Mouse (Mus musculus) neural tube, embryonic 15.5 days (tissue): ENCODE results near the gene Col18a1. TPM values are rescaled to one million over a fixed set of nuclear protein-coding genes. Genes with fewer than 3 reads are reported as not detected.

Experiments used
- ATAC-seq: fragments of 200-750 bp; cut with Nextera tagmentation; 2 replicates; pipeline ENCODE4 v1.8.0; 2017; ENCODE audit warnings: mild to moderate bottlenecking, moderate TSS enrichment, moderate library complexity; ENCODE audit not compliant: low FRiP score
- H3K27ac ChIP-seq: fragments of 300-500 bp; sonication (generic); replicated peaks from 2 replicates; pipeline ENCODE4 v1.5.1; 2015; ENCODE audit warnings: mild to moderate bottlenecking, inconsistent platforms
- H3K27me3 ChIP-seq: fragments of 300-500 bp; sonication (generic); replicated peaks from 2 replicates; pipeline ENCODE4 v1.6.1; 2015; ENCODE audit warnings: inconsistent platforms
- H3K36me3 ChIP-seq: fragments of 300-500 bp; sonication (generic); 2 replicates; pipeline ENCODE4 v1.6.1; 2015; ENCODE audit warnings: inconsistent platforms
- H3K4me1 ChIP-seq: fragments of 300-500 bp; sonication (generic); 2 replicates; pipeline ENCODE4 v1.6.1; 2015; ENCODE audit warnings: inconsistent platforms
- H3K4me2 ChIP-seq: fragments of 300-500 bp; sonication (generic); 2 replicates; pipeline ENCODE4 v1.6.1; 2015; ENCODE audit warnings: inconsistent platforms, mild to moderate bottlenecking, moderate library complexity
- H3K4me3 ChIP-seq: fragments of 300-500 bp; sonication (generic); replicated peaks from 2 replicates; pipeline ENCODE4 v1.5.1; 2015; ENCODE audit warnings: mild to moderate bottlenecking, inconsistent platforms
- H3K9ac ChIP-seq: fragments of 300-500 bp; sonication (generic); replicated peaks from 2 replicates; pipeline ENCODE4 v1.6.1; 2015; ENCODE audit warnings: mild to moderate bottlenecking, inconsistent platforms
- H3K9me3 ChIP-seq: fragments of 300-500 bp; sonication (generic); replicated peaks from 2 replicates; pipeline ENCODE4 v1.6.1; 2016; ENCODE audit warnings: inconsistent platforms
- WGBS: fragments of 180-500 bp; shearing (Covaris S2); methylation state at CpG from one replicate; pipeline ENCODE4 v1.1.7; 2015; ENCODE audit warnings: mixed read lengths; 5-methylcytosine and 5-hydroxymethylcytosine counted together
- polyA plus RNA-seq: library from polyadenylated mRNA; unstranded; fragments of >200 nt; fragmentation: Nextera tagmentation; extraction: Ambion mirVana; gene quantifications from 2 replicates; pipeline ENCODE4 v1.2.1, GENCODE M21; 2015

Gene Col18a1
- polyA plus RNA-seq = 37.5 and 48.2 TPM in 2 replicates

DNA sequence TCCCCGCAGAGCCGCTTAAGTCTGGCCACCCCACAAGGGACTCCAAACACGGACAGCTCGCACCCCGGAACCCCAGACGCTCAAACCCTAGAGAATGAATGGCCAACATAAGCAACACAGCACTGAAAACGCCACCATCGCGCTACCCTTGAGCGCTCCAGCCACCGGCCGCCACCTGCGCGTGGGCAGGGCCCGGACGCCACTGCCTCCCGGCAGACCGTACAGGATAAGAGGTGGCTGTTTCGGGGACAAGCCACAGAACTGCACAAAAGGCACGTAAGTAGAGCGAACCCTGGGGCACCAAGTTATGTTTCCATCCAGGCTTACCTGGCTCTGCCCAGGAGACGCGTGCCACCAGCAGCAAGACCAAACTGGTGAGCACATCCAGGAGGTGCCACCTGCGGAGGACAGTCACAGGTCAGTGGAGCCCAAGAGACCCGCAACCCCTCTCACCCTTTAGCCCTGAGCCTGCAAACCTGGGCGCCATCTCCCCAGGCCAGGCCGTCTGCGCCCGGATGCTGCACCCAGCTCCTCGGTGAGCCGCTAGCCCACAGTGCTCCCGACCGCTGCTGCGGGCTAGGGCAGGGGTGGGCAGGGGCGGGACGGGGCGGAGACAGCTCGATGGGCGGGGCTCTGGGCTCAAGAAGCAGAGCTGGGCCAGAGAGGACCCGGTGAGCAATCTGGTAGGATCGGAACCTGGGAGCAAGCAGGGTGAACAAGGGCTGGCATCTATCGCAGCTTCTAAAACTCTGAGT is at the start of gene Col18a1:
Gene Col18a1 (minus strand): TSS at position 586 of the 755 bp plus-strand sequence.
- Histone ChIP-seq H3K9me3 (no peaks in the 10 kb centered on the region), H3K27ac (no peak within 1 kb of the TSS), H3K9ac (peak within 1 kb of the TSS; percentile 3), H3K36me3 (no peaks in the 10 kb centered on the region), H3K4me1 (peaks cover 22% of the 10 kb centered on the region), H3K27me3 (peaks cover 27% of the 10 kb centered on the region), H3K4me3 (peak within 1 kb of the TSS; percentile 43), H3K4me2 (peak within 1 kb of the TSS; percentile 92)
- under 1% methylated on average over 42 of the region's 42 CpGs for WGBS
- peak; percentile 53; the same call in 1 of the 2 replicates for ATAC-seq

DNA sequence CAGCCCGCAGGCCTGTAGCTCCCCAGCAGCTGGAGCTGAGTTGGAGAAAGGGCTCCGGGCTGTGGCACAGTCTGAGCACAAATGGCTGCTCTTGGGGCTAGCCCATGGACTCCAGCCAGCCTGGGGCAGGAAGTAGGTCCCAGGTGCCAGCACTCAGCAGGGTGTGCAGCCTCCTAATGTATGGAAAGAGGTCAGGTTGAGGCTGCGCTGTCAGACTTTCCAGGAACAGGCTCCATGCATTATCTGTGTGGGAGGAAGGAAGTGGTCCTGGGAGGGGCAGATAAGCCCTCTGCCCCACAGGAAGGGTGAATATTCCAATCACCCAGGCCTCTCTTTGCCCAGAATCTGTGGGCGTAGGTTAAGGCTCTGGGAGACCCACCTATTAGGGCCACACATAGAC is 49.3 kb upstream of the Col18a1 start:
- no peak overlapping the region for H3K4me2 ChIP-seq
- H3K9ac ChIP-seq = no peak overlapping the region
- 69% methylated on average over 4 of the region's 4 CpGs for WGBS
- no peaks in the 10 kb centered on the region for H3K9me3 ChIP-seq
- H3K27me3 ChIP-seq = no peaks in the 10 kb centered on the region
- peak overlapping the region; percentile 25; the same call in 1 of the 2 replicates for H3K27ac ChIP-seq
- H3K4me1 ChIP-seq = peaks cover 10% of the 10 kb centered on the region
- no peak for ATAC-seq
- H3K4me3 ChIP-seq = no peak overlapping the region
- H3K36me3 ChIP-seq = no peaks in the 10 kb centered on the region

DNA sequence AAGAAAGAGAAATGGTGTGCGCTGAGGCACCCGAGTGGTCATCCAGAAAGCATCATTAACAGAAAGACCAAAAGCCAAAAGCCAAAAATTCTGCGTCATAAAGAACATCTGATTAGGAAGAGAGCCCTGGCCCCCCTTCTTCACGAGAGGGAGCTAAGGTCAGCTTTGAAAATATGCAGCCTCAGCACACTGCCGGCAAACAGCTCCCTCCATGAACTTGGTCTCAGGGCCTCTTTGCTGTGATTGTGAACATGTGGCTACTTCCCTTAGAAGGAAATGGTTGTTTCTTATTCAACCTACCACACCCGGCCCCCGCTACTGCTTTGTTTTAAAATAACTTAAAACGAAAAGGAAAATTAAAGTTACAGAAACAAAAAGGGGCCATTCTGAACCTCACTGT is 48.2 kb upstream of the Col18a1 start:
- Histone ChIP-seq H3K9ac (no peak overlapping the region), H3K36me3 (no peaks in the 10 kb centered on the region), H3K27ac (no peak overlapping the region), H3K27me3 (no peaks in the 10 kb centered on the region), H3K4me2 (no peak overlapping the region), H3K4me1 (peaks cover 10% of the 10 kb centered on the region), H3K9me3 (no peaks in the 10 kb centered on the region), H3K4me3 (no peak overlapping the region)
- no peak for ATAC-seq
- WGBS = 74% methylated on average over 8 of the region's 8 CpGs

DNA sequence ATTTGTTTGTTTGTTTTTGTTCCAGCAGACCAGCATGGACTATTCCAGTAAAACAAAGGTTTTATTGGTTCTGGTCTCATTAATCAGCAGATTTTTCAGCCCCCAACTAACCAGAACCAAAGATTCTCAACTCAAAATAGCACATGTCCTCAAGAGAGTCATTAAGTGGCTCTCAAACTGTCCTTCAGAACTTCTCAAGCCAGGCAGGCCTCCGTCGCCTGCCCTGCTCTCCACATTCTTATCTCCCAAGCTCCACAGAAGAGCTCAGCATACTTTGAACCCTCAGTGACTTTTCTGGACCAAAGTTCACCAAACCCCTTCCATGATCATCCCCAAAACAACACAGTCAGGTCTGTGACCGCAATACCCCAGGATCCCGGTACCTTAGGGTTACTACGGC is 47.1 kb upstream of the Col18a1 start:
- no peaks in the 10 kb centered on the region for H3K9me3 ChIP-seq
- no peak overlapping the region for H3K4me2 ChIP-seq
- H3K27ac ChIP-seq = no peak overlapping the region
- no peak overlapping the region for H3K4me3 ChIP-seq
- H3K9ac ChIP-seq = no peak overlapping the region
- no peaks in the 10 kb centered on the region for H3K36me3 ChIP-seq
- H3K4me1 ChIP-seq = peaks cover 10% of the 10 kb centered on the region
- whole genome bisulfite sequencing = 93% methylated on average over 5 of the region's 5 CpGs
- H3K27me3 ChIP-seq = no peaks in the 10 kb centered on the region
- no peak for ATAC-seq

DNA sequence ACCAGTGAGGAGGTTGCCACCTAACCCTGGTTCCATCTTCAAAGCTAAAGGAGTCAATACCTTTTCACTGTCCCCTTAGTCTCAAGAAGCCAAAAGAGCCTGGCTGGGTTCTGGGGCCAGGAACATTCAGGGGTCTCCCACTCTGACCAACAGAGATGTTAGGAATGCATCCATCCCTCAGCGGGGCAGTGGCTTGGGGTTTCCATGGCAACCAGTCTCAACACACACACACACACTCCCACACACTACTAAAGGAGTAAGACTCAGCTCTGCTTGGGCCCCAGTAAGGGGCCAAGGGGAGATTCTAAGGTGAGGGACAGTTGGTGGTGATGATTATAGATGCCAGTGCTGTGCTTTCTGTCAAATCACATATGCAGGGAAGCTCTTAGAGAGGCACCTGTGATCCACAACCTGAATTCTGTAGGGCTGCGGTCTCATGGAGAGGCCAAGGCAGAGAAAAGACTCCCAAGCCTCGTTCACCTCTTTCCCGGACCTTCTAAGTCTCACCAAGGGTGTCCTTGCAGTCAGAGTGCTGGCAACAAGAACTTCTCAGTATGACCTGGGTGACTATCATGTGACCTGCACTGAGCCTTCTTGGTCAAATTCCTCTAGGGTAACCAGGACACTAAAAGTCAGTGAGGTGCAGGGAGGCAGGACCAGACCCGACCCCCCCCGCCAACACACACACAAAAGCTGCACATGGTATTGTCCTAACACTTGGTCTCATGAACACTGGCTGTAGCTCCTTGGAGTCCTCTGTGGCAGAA is 46.2 kb upstream of the Col18a1 start:
- no peak for ATAC-seq

DNA sequence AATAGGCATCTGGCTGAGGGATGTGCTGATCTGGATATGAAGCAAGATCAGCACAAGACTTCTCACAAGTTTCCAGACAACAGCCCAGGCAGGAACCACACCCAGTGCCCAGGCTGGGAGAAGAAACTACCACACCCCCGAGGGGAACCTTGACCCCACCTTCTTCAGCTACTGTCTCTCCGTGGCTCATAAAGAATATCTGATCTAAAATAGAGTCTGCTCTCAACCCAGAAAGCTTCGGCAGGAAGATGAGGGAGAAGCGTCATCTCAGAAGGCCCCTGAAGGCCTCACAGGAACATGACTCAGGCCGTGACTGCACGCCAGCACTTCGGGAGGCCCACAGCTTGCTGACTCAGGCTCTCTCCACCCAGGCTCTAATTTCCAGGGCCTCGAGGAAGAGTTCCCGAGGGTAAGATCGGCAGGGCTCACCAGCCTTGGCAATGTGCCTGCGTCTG is 44.8 kb upstream of the Col18a1 start:
- Histone ChIP-seq H3K9me3 (no peaks in the 10 kb centered on the region), H3K4me2 (no peak overlapping the region), H3K4me1 (peaks cover 19% of the 10 kb centered on the region), H3K27me3 (no peaks in the 10 kb centered on the region), H3K27ac (0 out of 2 replicates have a peak overlapping the region, but pooled peaks have one; percentile 51), H3K9ac (no peak overlapping the region), H3K36me3 (no peaks in the 10 kb centered on the region), H3K4me3 (no peak overlapping the region)
- 76% methylated on average over 11 of the region's 11 CpGs for WGBS
- ATAC-seq = no peak

More for the DNA sequence above, 46.2 kb upstream of the Col18a1 start:
- H3K27ac ChIP-seq = no peak overlapping the region
- no peaks in the 10 kb centered on the region for H3K36me3 ChIP-seq
- no peak overlapping the region for H3K4me2 ChIP-seq
- no peak overlapping the region for H3K9ac ChIP-seq
- H3K4me1 ChIP-seq = peaks cover 10% of the 10 kb centered on the region
- H3K4me3 ChIP-seq = no peak overlapping the region
- H3K27me3 ChIP-seq = no peaks in the 10 kb centered on the region
- 83% methylated on average over 6 of the region's 6 CpGs for WGBS
- no peaks in the 10 kb centered on the region for H3K9me3 ChIP-seq

DNA sequence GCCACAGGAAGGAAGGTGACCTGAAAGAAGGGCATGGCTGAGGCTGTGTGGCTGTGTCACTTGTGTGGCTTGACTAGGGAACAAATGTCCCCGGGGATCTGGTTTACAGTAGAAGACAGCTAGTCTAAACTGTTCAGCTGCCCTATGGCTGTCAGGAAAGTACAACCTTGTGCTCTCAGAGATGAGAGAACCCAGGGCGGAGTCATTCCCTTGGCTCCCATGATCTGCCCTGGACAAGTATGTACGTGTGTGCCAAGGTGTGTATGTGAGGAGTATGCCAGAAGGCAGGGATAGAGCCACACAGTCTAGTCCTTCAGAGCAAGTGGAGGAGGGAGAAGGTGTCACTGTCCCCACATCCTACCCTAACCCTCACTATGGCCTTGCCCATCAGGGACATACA is 44.3 kb upstream of the Col18a1 start:
- H3K9me3 ChIP-seq = no peaks in the 10 kb centered on the region
- 97% methylated on average over 3 of the region's 3 CpGs for WGBS
- H3K4me1 ChIP-seq = peaks cover 17% of the 10 kb centered on the region
- no peak for ATAC-seq
- no peak overlapping the region for H3K4me2 ChIP-seq
- no peak overlapping the region for H3K9ac ChIP-seq
- no peaks in the 10 kb centered on the region for H3K27me3 ChIP-seq
- H3K27ac ChIP-seq = 0 out of 2 replicates have a peak overlapping the region, but pooled peaks have one; percentile 51
- H3K36me3 ChIP-seq = no peaks in the 10 kb centered on the region
- no peak overlapping the region for H3K4me3 ChIP-seq

DNA sequence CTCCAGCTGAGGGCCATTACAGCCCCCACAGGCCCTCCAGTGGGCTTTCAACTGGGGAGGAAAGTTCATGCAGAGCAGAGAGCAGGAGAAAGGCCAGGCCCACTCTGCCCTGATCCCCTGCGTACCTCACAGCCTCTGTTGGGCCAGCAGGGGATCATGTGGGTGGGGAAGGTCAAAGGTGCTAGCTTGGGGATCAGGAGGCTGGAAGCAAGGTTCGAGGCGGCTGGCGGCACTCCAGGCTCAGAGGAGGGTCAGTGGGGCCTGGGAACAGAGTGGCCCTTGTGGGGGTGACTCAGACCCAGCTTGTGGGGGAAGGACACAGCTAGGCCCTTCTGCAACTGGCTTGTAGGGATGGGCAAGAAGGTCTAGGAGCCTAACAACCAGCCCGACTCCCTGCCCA is 42.9 kb upstream of the Col18a1 start:
- Histone ChIP-seq H3K9me3 (no peaks in the 10 kb centered on the region), H3K27me3 (no peaks in the 10 kb centered on the region), H3K36me3 (no peaks in the 10 kb centered on the region), H3K27ac (no peak overlapping the region), H3K9ac (no peak overlapping the region), H3K4me2 (no peak overlapping the region), H3K4me1 (peaks cover 16% of the 10 kb centered on the region; the same call in 1 of the 2 replicates), H3K4me3 (no peak overlapping the region)
- 71% methylated on average over 5 of the region's 5 CpGs for WGBS
- ATAC-seq = no peak

DNA sequence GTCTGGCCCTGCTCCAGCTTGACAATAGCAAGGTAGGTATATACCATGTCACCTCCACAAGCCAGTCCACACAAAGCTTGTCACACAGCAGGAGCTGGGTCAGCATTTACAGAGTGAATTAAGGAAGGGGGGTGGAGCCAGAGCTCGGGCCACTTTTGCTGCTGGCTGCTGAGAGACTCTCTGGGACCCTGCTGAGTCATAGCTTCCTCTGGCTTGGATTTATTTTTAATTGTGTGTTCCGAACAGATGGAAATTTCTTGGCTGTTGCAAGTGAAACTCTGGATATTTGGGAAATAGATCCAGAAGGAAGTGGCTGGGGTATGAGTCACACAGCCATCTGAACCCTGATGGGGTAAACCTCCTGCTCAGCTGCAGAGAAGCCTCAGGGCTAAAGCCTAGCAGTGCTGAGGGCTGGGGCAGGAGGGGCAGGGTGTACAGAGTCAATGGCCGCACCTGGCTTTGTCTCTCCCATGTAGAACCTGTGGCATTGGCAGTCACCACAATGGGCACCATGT is 40.3 kb upstream of the Col18a1 start:
- Histone ChIP-seq H3K27ac (peak overlapping the region; percentile 28; the same call in 1 of the 2 replicates), H3K4me1 (peaks cover 16% of the 10 kb centered on the region; the same call in 1 of the 2 replicates), H3K27me3 (no peaks in the 10 kb centered on the region), H3K4me3 (no peak overlapping the region), H3K9ac (no peak overlapping the region), H3K9me3 (no peaks in the 10 kb centered on the region), H3K36me3 (no peaks in the 10 kb centered on the region), H3K4me2 (no peak overlapping the region)
- WGBS = 47% methylated on average over 3 of the region's 3 CpGs
- no peak for ATAC-seq

DNA sequence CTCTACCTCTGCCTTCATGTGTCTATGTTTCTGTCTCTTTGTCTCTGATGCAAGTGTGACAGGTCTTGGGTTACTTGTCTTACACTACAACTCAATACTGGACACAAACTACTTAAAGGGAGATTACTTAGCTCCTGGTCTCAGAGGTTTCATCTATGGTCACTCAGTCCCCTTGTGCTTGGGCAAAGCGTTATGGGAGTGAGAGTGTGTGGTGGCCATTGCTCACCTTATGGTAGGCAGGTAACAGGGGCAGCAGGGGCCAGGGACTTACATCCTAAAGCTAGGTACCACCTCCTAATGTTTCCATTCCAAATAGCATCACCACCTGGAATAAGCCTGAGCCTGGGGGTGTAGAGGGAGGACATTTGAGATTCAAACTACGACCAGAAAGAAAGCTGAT is 39.8 kb upstream of the Col18a1 start:
- H3K9ac ChIP-seq = no peak overlapping the region
- no peaks in the 10 kb centered on the region for H3K36me3 ChIP-seq
- H3K9me3 ChIP-seq = no peaks in the 10 kb centered on the region
- peaks cover 14% of the 10 kb centered on the region; the same call in 1 of the 2 replicates for H3K4me1 ChIP-seq
- no peak for ATAC-seq
- 88% methylated on average over 2 of the region's 2 CpGs for WGBS
- H3K27ac ChIP-seq = no peak overlapping the region
- no peaks in the 10 kb centered on the region for H3K27me3 ChIP-seq
- H3K4me3 ChIP-seq = no peak overlapping the region
- no peak overlapping the region for H3K4me2 ChIP-seq

DNA sequence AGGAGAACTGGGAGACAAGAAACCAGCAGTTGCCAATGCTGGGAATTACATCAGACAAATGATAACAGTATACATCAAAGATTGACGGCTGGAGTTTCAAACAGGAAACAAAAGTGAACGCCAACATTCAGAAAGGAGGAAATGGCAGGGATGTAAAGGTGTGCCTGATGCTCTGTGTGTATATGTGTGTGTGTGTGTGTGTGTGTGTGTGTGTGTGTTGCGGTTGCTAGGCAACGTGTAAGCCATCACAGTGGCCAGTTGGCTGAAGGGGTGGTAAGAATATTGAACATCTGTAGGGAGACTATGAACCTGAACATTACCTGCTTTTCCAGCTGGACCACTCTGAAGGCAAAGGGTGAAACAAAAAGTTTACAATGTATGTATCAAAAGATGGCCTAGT is 37.6 kb upstream of the Col18a1 start:
- Histone ChIP-seq H3K4me2 (no peak overlapping the region), H3K27me3 (no peaks in the 10 kb centered on the region), H3K9me3 (no peaks in the 10 kb centered on the region), H3K27ac (no peak overlapping the region), H3K4me3 (no peak overlapping the region), H3K36me3 (no peaks in the 10 kb centered on the region), H3K4me1 (peaks cover 10% of the 10 kb centered on the region; the same call in 1 of the 2 replicates), H3K9ac (no peak overlapping the region)
- WGBS = 91% methylated on average over 4 of the region's 4 CpGs
- no peak for ATAC-seq
